ENCODE assay signal across 19 mouse cellular contexts in the genomic region with DNA sequence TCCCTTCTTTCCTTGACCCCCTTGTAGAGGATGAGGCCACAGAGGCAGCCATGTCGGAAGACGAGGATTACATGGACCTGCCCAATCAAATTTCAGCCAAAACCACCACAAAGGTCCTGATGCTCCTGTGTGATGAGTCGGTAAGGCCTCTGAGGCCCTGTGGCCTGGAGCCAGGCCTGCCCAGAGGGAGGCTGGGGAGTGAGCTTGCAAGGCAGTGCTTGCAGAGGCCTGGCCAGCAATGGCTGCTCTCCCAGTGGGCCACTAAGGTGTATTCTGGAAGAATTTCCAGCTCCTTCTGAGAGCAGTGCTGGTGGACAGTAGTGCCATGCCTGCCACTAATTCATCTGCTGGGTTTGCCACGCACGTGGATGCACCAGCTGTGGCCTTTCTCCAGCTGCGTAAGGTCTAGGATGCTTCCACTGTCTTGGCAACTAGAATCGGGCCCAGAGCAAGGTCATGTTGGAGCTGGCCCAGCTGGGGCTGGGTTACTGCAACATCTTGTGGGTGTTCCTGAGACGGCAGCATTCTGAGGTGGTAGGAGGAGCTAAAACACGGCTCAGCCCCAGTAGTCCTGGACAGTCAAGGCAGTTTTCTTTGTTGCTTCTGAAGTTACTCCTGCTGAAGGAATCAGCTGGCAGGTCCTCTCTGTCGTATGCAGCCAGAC.
DNase-seq lines count a peak whose midpoint lies in the region; TF ChIP-seq lines count a peak whose summit lies in the region.
"Had no signal": no experiment of that assay in that cellular context is flagged by ENCODE, and none has a peak within 500 bp of the region (broad histone marks: within the 10 kb centered on the region; RNA-seq: fewer than 3 reads in every experiment).

No protein-coding gene starts in this region.

- no peak for TF ChIP-seq CTCF in gastrocnemius, adult 2 months (IDR thresholded peaks at IDR 0.05)

- H3K4me1 ChIP-seq in midbrain, embryonic 10.5 days: no peaks in the 10 kb centered on the region
- H3K4me1 ChIP-seq: forebrain, embryonic 12.5 days; limb, embryonic 13.5 days; liver, embryonic 15.5 days had no signal

- intact Hi-C loops in gastrocnemius, adult 2 months (cut with DNase I): no loop called here

- no peaks in the 10 kb centered on the region for H3K36me3 ChIP-seq in midbrain, embryonic 10.5 days
- H3K36me3 ChIP-seq: forebrain, embryonic 12.5 days; heart, embryonic 13.5 days; limb, embryonic 13.5 days; liver, embryonic 15.5 days had no signal

- peak; percentile 55 for DNase-seq in gastrocnemius, adult 2 months
- no peak for DNase-seq in gastrocnemius, postnatal 10 days
- peak; percentile 61 for DNase-seq in NIH3T3 (ENCODE audit: low read depth)
- peak; percentile 63 for DNase-seq in adrenal gland, postnatal 14 days
- peak; percentile 7 for DNase-seq in lung, postnatal 25 days (ENCODE audit: low spot score)
- DNase-seq in urinary bladder, postnatal 10 days (ENCODE audit: low spot score): no peak
- no peak for DNase-seq in spleen, postnatal 36 days (ENCODE audit: low spot score in 2 of 2)
- DNase-seq in midbrain, embryonic 10.5 days (ENCODE audit: low spot score): no peak
- DNase-seq: B cell, adult 2 months; cerebellum, adult 9-11 months; heart, adult 11 months; heart, postnatal 36 days; kidney, adult 11 months; kidney, postnatal 14 days had no signal

- WGBS in midbrain, embryonic 10.5 days: 85% methylated on average over 10 of the region's 10 CpGs

- H3K9me3 ChIP-seq in midbrain, embryonic 10.5 days (replicated peaks): no peaks in the 10 kb centered on the region
- H3K9me3 ChIP-seq: forebrain, embryonic 12.5 days; heart, embryonic 13.5 days; limb, embryonic 13.5 days; liver, embryonic 15.5 days had no signal

- no peak overlapping the region for H3K4me3 ChIP-seq in gastrocnemius, adult 2 months
- H3K4me3 ChIP-seq in midbrain, embryonic 10.5 days: no peak overlapping the region
- H3K4me3 ChIP-seq: forebrain, embryonic 12.5 days; heart, embryonic 13.5 days; limb, embryonic 13.5 days; liver, embryonic 15.5 days had no signal

- no peak overlapping the region for H3K27ac ChIP-seq in gastrocnemius, adult 2 months
- H3K27ac ChIP-seq in midbrain, embryonic 10.5 days (replicated peaks): no peak overlapping the region
- H3K27ac ChIP-seq: forebrain, embryonic 12.5 days; heart, embryonic 13.5 days; hindbrain, postnatal 0 days; limb, embryonic 13.5 days; liver, embryonic 15.5 days had no signal

- H3K27me3 ChIP-seq in midbrain, embryonic 10.5 days (ENCODE audit: low read depth, poor library complexity, severe bottlenecking): no peaks in the 10 kb centered on the region
- H3K27me3 ChIP-seq: forebrain, embryonic 12.5 days; heart, embryonic 13.5 days; limb, embryonic 13.5 days; liver, embryonic 15.5 days had no signal

Comparison
In these comparisons a context has a peak if more than half of its experiments do, and no peak if none do; other contexts are left out.
1. DNase-seq: peak in gastrocnemius, adult 2 months (single experiment), NIH3T3 (single experiment), adrenal gland, postnatal 14 days (single experiment) and lung, postnatal 25 days (single experiment); none in gastrocnemius, postnatal 10 days (single experiment), urinary bladder, postnatal 10 days (single experiment), spleen, postnatal 36 days (0 of 2) and midbrain, embryonic 10.5 days (single experiment).